Mouse (Mus musculus) liver, postnatal 0 days (tissue): ENCODE measurements around the gene Atmin. TPM values are rescaled to one million over a fixed set of nuclear protein-coding genes. Genes with fewer than 3 reads are reported as not detected.
A peak's percentile ranks its signal among the peaks of the same experiment; 100 is the strongest.

ENCODE experiments used
- ATAC-seq: fragments of 200-750 bp; cut with Nextera tagmentation; 2 replicates; pipeline ENCODE4 v1.8.0; 2017; ENCODE audit warnings: mild to moderate bottlenecking, moderate library complexity
- DNase-seq: peaks from one replicate; pipeline ENCODE4 v3.0.0-alpha.2; 2016
- H3K27ac ChIP-seq: fragments of 300-500 bp; sonication (generic); 2 replicates; pipeline ENCODE4 v1.5.1; 2014; ENCODE audit warnings: antibody characterized with exemption, moderate library complexity, mild to moderate bottlenecking, low read depth
- H3K27me3 ChIP-seq: fragments of 300-500 bp; sonication (generic); 2 replicates; pipeline ENCODE4 v1.6.1; 2014; ENCODE audit warnings: low read length, control low read depth, mixed read lengths; ENCODE audit not compliant: insufficient read depth
- H3K36me3 ChIP-seq: fragments of 300-500 bp; sonication (generic); replicated peaks from 2 replicates; pipeline ENCODE4 v1.6.1; 2014; ENCODE audit warnings: mild to moderate bottlenecking, control low read depth, low read length, moderate library complexity, mixed read lengths; ENCODE audit not compliant: insufficient read depth
- H3K4me1 ChIP-seq: fragments of 300-500 bp; sonication (generic); 2 replicates; pipeline ENCODE4 v1.6.1; 2014; ENCODE audit warnings: antibody characterized with exemption, mild to moderate bottlenecking, control low read depth; ENCODE audit not compliant: insufficient read depth
- H3K4me2 ChIP-seq: fragments of 300-500 bp; sonication (generic); 2 replicates; pipeline ENCODE4 v1.6.1; 2014; ENCODE audit warnings: low read depth, mild to moderate bottlenecking, low read length, moderate library complexity, mixed read lengths
- H3K4me3 ChIP-seq: fragments of 300-500 bp; sonication (generic); 2 replicates; pipeline ENCODE4 v1.5.1; 2014; ENCODE audit warnings: low read depth, low read length
- H3K9ac ChIP-seq: fragments of 300-500 bp; sonication (generic); replicated peaks from 2 replicates; pipeline ENCODE4 v1.6.1; 2014; ENCODE audit warnings: mild to moderate bottlenecking, moderate library complexity
- H3K9me3 ChIP-seq: fragments of 300-500 bp; sonication (generic); 2 replicates; pipeline ENCODE4 v1.6.1; 2016; ENCODE audit warnings: mild to moderate bottlenecking, control low read depth, low read length, mixed read lengths
- CTCF ChIP-seq: sonication (generic); IDR thresholded peaks from 2 replicates; pipeline ENCODE4 v1.5.1; 2016; ENCODE audit warnings: antibody characterized with exemption, low read depth
- EP300 ChIP-seq: IDR thresholded peaks from 2 replicates; pipeline ENCODE4 v1.6.1; 2016; ENCODE audit warnings: antibody characterized with exemption, low read depth, mild to moderate bottlenecking
- WGBS: fragments of 180-500 bp; shearing (Covaris S2); extraction: QIAGEN DNeasy Blood & Tissue Kit; methylation state at CpG from one replicate; pipeline ENCODE4 v1.1.7; 2014; ENCODE audit not compliant: insufficient replicate concordance; 5-methylcytosine and 5-hydroxymethylcytosine counted together
- polyA plus RNA-seq: library from polyadenylated mRNA; unstranded; fragments of >200 nt; fragmentation: Nextera tagmentation; extraction: Ambion mirVana; gene quantifications from 2 replicates; pipeline ENCODE4 v1.2.1, GENCODE M21; 2015

The Atmin gene
- polyA plus RNA-seq, 1 experiment from 2014 or later = 2.9 TPM

DNA sequence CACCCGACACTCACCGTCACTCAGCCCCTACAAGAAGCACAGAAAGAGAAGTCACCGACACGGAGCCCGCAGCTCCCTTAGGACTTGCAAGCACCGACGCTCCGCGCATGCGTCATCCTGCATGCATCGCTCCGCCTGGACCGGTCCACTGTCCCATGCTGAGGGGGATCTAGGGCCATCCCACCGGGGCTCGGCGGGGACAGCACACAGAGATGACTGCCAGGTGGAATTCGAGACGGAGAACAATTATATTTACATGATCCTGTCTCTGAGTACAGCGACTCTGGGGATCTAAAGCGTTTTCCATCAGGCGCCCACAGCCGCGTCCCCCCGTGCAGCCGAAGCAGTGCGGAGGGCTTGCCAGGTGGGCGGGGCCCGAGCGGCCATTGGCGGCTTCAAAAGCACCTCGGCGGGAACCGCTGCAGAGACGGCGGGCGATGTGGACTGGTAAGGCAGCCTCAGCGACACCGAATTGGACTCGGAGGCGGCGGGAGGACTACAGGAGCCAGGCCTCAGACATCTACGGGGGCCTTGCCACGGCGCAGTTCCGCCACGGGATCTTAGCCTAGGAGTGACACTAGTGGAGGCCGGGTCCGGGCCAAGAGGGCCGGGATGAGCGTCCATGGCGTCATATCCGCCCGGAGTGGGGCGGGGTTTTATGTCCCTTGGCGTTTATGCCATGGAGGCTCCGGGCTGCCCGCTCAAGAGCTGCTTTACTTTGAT, 21.7 kb upstream of the Atmin start, which contains the start of the genes Cmc2 and Cenpn:
Gene Cmc2 (minus strand): TSS at position 119 of the 723 bp plus-strand sequence.
Gene Cenpn (plus strand): TSS at position 394 of the 723 bp plus-strand sequence.
- DNase-seq (peak; percentile 96), ATAC-seq (peak; percentile 93)
- H3K36me3 ChIP-seq = peaks cover 9% of the 10 kb centered on the region
- peak within 1 kb of the TSS; percentile 73 for H3K4me2 ChIP-seq
- H3K27ac ChIP-seq = peak within 1 kb of the TSS; percentile 79
- peaks cover 18% of the 10 kb centered on the region for H3K4me1 ChIP-seq
- TF ChIP-seq CTCF (no peak), EP300 (peak; percentile 76)
- WGBS = under 1% methylated on average over 57 of the region's 57 CpGs
- H3K9me3 ChIP-seq = no peaks in the 10 kb centered on the region
- no peaks in the 10 kb centered on the region for H3K27me3 ChIP-seq
- peak within 1 kb of the TSS; percentile 71 for H3K9ac ChIP-seq
- H3K4me3 ChIP-seq = peak within 1 kb of the TSS; percentile 81

DNA sequence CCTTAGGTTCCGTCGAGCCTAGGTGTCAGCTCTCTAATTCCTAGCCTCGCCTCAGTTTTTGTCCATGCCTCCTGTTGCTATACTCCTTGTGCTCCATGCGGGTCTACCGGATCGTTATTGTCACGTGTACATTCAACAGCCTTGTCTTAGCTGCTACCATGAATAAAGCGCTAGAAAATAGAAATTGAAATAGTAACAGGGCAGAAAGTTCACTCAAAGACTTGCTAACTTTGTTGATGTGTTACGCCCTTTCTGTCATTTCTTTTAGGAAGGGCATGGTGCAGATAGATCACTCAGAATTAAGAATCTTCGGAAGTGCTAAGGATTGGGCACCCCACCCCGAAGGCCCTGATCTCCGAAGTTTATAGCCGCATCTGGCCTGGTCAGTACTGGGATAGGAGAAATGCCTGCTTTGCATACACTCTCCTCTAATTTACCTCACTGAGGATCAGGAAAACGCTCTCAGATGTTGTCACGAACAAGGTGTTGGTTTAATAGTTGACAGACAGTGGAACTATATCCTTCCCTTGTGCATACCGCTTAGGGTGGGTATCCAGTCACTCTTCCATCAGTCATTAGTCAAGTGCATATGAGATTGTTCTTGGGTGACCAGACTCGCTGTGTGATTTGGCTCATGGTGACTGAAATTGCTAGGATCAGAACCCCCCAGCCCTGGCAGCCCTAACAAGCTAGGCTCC, 21.0 kb upstream of the Atmin start:
- Histone ChIP-seq H3K36me3 (peaks cover 15% of the 10 kb centered on the region), H3K4me1 (peaks cover 18% of the 10 kb centered on the region), H3K9ac (peak overlapping the region; percentile 71), H3K27ac (peak overlapping the region; percentile 79), H3K9me3 (no peaks in the 10 kb centered on the region), H3K4me3 (peak overlapping the region; percentile 81), H3K4me2 (peak overlapping the region; percentile 73), H3K27me3 (no peaks in the 10 kb centered on the region)
- DNase-seq (no peak), ATAC-seq (no peak)
- TF ChIP-seq CTCF (no peak), EP300 (no peak)
- WGBS = 28% methylated on average over 17 of the region's 17 CpGs

DNA sequence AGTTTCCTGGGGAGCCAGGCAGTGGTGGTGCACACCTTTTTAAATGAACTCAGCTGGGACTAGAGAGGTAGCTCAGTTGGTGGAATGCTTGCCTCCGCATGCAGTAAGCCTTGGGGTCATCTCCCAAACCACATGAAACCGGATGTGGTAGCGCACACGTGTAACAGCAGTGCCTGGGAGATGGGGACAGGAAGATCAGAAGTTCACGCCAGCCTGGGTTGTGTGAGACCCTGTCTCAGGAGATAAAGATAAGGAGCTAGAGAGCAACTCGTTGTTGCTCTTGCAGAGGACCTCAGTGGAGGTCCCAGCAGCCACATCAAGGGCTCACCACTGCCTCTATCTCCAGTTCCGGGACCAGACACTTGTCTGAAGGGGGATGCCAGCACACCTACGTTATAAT, 19.7 kb upstream of the Atmin start:
- WGBS = 58% methylated on average over 8 of the region's 8 CpGs
- no peak overlapping the region for H3K4me2 ChIP-seq
- H3K27me3 ChIP-seq = no peaks in the 10 kb centered on the region
- TF ChIP-seq EP300 (no peak), CTCF (no peak)
- H3K9ac ChIP-seq = no peak overlapping the region
- H3K9me3 ChIP-seq = no peaks in the 10 kb centered on the region
- peaks cover 18% of the 10 kb centered on the region for H3K4me1 ChIP-seq
- peaks cover 25% of the 10 kb centered on the region for H3K36me3 ChIP-seq
- DNase-seq (no peak), ATAC-seq (no peak)
- H3K27ac ChIP-seq = no peak overlapping the region
- H3K4me3 ChIP-seq = no peak overlapping the region

DNA sequence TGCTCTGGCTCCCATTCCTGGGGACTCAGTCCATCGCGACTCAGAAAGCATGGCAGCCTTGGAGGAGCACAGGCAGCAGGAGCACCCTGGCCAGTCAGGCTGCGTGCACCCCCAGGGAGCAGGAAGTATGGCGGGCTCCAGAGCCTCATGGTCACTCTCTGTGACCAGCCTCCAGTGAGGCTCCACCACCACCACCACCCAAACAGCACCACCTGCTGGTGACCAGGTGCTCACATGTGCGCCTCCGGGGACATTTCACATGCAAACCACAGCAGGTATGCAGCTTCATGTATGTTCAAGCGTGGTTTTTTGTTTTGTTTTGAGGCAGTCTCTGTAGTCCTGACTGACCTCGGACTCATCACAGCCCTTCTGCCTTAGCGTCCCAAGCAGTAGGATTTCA, 15.3 kb upstream of the Atmin start:
- no peaks in the 10 kb centered on the region for H3K27me3 ChIP-seq
- DNase-seq (peak; percentile 74), ATAC-seq (0 out of 2 replicates have a peak, but pooled peaks have one; percentile 33)
- no peak overlapping the region for H3K4me3 ChIP-seq
- H3K4me1 ChIP-seq = peaks cover 3% of the 10 kb centered on the region; the same call in 1 of the 2 replicates
- no peaks in the 10 kb centered on the region for H3K9me3 ChIP-seq
- no peak overlapping the region for H3K27ac ChIP-seq
- peak; percentile 81 for TF ChIP-seq CTCF
- no peak for TF ChIP-seq EP300
- H3K4me2 ChIP-seq = no peak overlapping the region
- H3K36me3 ChIP-seq = peaks cover 52% of the 10 kb centered on the region
- H3K9ac ChIP-seq = no peak overlapping the region
- WGBS = 82% methylated on average over 9 of the region's 9 CpGs

DNA sequence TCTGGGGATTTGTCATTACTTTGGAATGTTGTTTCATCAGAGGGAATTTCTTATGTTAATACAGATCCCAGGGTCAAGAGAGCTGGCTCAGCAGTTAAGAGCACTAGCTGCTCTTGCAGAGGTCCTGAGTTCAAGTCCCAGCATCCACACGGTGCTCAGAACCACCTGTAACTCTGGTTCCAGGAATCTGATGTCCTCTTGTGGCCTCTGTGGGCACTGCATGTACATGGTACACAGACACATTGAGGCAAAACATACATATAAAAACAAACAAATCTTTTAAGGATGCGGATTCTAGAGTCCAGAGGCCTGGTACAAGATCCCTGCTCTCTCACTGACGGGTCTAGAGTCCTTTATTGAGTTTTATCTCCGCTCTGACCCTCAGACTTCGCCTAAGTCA, 14.6 kb upstream of the Atmin start:
- ATAC-seq (no peak), DNase-seq (no peak)
- Histone ChIP-seq H3K9me3 (no peaks in the 10 kb centered on the region), H3K27ac (no peak overlapping the region), H3K9ac (no peak overlapping the region), H3K4me3 (no peak overlapping the region), H3K36me3 (peaks cover 59% of the 10 kb centered on the region), H3K4me1 (peaks cover under 1% of the 10 kb centered on the region; the same call in 1 of the 2 replicates), H3K4me2 (no peak overlapping the region), H3K27me3 (no peaks in the 10 kb centered on the region)
- peak; percentile 38; the same call in 1 of the 2 replicates for TF ChIP-seq CTCF
- TF ChIP-seq EP300 = no peak
- 84% methylated on average over 5 of the region's 5 CpGs for WGBS

DNA sequence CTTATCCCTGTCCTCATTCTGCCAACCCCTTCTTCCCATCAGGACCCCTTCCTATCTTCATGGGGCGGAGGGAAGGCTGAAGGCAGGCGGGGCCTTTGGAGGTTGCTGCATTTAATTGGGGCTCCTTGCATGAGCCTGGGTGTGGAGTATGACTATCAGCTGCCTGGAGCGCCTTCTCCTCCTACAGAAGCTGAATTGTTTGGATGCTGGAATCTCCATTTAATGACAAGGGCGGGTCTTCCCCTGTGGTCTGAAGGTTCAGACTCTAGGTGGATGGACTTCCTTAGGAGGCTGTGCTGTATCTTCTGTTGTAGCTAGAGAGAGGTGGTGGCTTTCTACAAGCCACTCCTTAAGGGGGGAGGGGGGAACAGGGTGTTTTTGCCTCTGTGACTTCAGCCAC, 8.2 kb upstream of the Atmin start:
- H3K27me3 ChIP-seq = no peaks in the 10 kb centered on the region
- H3K4me2 ChIP-seq = no peak overlapping the region
- H3K9me3 ChIP-seq = no peaks in the 10 kb centered on the region
- no peak for ATAC-seq
- no peaks in the 10 kb centered on the region for H3K4me1 ChIP-seq
- no peak overlapping the region for H3K4me3 ChIP-seq
- no peak overlapping the region for H3K9ac ChIP-seq
- peaks cover 56% of the 10 kb centered on the region for H3K36me3 ChIP-seq
- no peak for DNase-seq
- TF ChIP-seq CTCF (no peak), EP300 (no peak)
- H3K27ac ChIP-seq = no peak overlapping the region
- 90% methylated on average over 4 of the region's 4 CpGs for WGBS
